Mouse (Mus musculus): ENCODE measurements around the gene Gm3755. TPM values are rescaled to one million over a fixed set of nuclear protein-coding genes. Genes with fewer than 3 reads are reported as not detected.

Gm3755 gene
- polyA plus RNA-seq (2015; fragmentation: Illumina TruSeq; extraction: RNeasy Lipid Tissue Mini Kit (QIAGEN cat#74804); ENCODE audit: low read depth, low replicate concordance) = not detected

GRCm38 (mm10) chr14:7450817-7451216 is at the start of gene Gm3755:
Gene Gm3755, minus strand, starts transcription at chr14:7450917.

GRCm38 (mm10) chr14:7483662-7484061 is 32.9 kb upstream of the Gm3755 start, which contains the start of gene Gm3752:
Gene Gm3752, minus strand, starts transcription at chr14:7483762.

Other genes starting within 250 kb of the Gm3755 start
- not detected for gene Gm3727, start 186.2 kb downstream of the Gm3755 start, polyA plus RNA-seq (2015; fragmentation: Illumina TruSeq; extraction: RNeasy Lipid Tissue Mini Kit (QIAGEN cat#74804); ENCODE audit: low read depth, low replicate concordance)
- 1.5 TPM for gene Gm3739, start 135.9 kb downstream of the Gm3755 start, polyA plus RNA-seq (2015; fragmentation: Illumina TruSeq; extraction: RNeasy Lipid Tissue Mini Kit (QIAGEN cat#74804); ENCODE audit: low read depth, low replicate concordance)
- gene Gm5797, start 118.5 kb downstream of the Gm3755 start, polyA plus RNA-seq (2015; fragmentation: Illumina TruSeq; extraction: RNeasy Lipid Tissue Mini Kit (QIAGEN cat#74804); ENCODE audit: low read depth, low replicate concordance) = not detected
- not detected for gene Gm8374, start 85.8 kb downstream of the Gm3755 start, polyA plus RNA-seq (2015; fragmentation: Illumina TruSeq; extraction: RNeasy Lipid Tissue Mini Kit (QIAGEN cat#74804); ENCODE audit: low read depth, low replicate concordance)
- 1.0 TPM for gene Gm3752, start 32.8 kb upstream of the Gm3755 start, polyA plus RNA-seq (2015; fragmentation: Illumina TruSeq; extraction: RNeasy Lipid Tissue Mini Kit (QIAGEN cat#74804); ENCODE audit: low read depth, low replicate concordance)
- 2.9 TPM for gene Gm3558, start 117.6 kb upstream of the Gm3755 start, polyA plus RNA-seq (2015; fragmentation: Illumina TruSeq; extraction: RNeasy Lipid Tissue Mini Kit (QIAGEN cat#74804); ENCODE audit: low read depth, low replicate concordance)
- not detected for gene Gm10338, start 144.7 kb upstream of the Gm3755 start, polyA plus RNA-seq (2015; fragmentation: Illumina TruSeq; extraction: RNeasy Lipid Tissue Mini Kit (QIAGEN cat#74804); ENCODE audit: low read depth, low replicate concordance)
- not detected for gene Gm10128, start 193.1 kb upstream of the Gm3755 start, polyA plus RNA-seq (2015; fragmentation: Illumina TruSeq; extraction: RNeasy Lipid Tissue Mini Kit (QIAGEN cat#74804); ENCODE audit: low read depth, low replicate concordance)